Mouse (Mus musculus): ENCODE measurements around the gene Nrsn1. TPM values are rescaled to one million over a fixed set of nuclear protein-coding genes. Genes with fewer than 3 reads are reported as not detected.
"Not testable (repeated sequence)": the region's sequence is repeated elsewhere in the genome, so short reads cannot be mapped to it uniquely, and the experiment has no call there.

Nrsn1 gene
- polyA plus RNA-seq (2017; shearing (Covaris generic)), result not detected

- ATAC-seq, result not testable (repeated sequence)
Observed at GRCm38 (mm10) chr13:25270402-25270801, at the start of gene Nrsn1. Gene Nrsn1 (minus strand): TSS chr13:25270502.

- no peak for ATAC-seq
Observed at GRCm38 (mm10) chr13:25312059-25312458, 41.8 kb upstream of the Nrsn1 start.

- ATAC-seq, result no peak
Observed at GRCm38 (mm10) chr13:25310068-25310467, 39.8 kb upstream of the Nrsn1 start.

GRCm38 (mm10) chr13:25288736-25289135, 18.4 kb upstream of the Nrsn1 start:
- ATAC-seq, result no peak

- ATAC-seq, result no peak
Observed at GRCm38 (mm10) chr13:25274934-25275565, 4.7 kb upstream of the Nrsn1 start.

GRCm38 (mm10) chr13:25272189-25272588, 1.9 kb upstream of the Nrsn1 start:
- no peak for ATAC-seq

GRCm38 (mm10) chr13:25269569-25270268, 583 bp downstream of the Nrsn1 start:
- no peak for ATAC-seq

GRCm38 (mm10) chr13:25269039-25269438, 1.3 kb downstream of the Nrsn1 start:
- ATAC-seq, result no peak

- no peak for ATAC-seq
Observed at GRCm38 (mm10) chr13:25262748-25263147, 7.6 kb downstream of the Nrsn1 start.

- ATAC-seq, result no peak
Observed at GRCm38 (mm10) chr13:25257608-25258007, 12.7 kb downstream of the Nrsn1 start.

- ATAC-seq, result no peak
Observed at GRCm38 (mm10) chr13:25254478-25255263, 15.6 kb downstream of the Nrsn1 start.

GRCm38 (mm10) chr13:25251893-25252292, 18.4 kb downstream of the Nrsn1 start:
- ATAC-seq, result no peak

- ATAC-seq, result no peak
Observed at GRCm38 (mm10) chr13:25220186-25220787, 50.0 kb downstream of the Nrsn1 start.

- no peak for ATAC-seq
Observed at GRCm38 (mm10) chr13:25218394-25218793, 51.9 kb downstream of the Nrsn1 start.

- no peak for ATAC-seq
Observed at GRCm38 (mm10) chr13:25206950-25207349, 63.4 kb downstream of the Nrsn1 start.

Other genes starting within 250 kb of the Nrsn1 start
- gene Dcdc2a, start 214.5 kb downstream of the Nrsn1 start, polyA plus RNA-seq (2017; shearing (Covaris generic)), result not detected